Mouse (Mus musculus) urinary bladder, postnatal 36 days (tissue): Measurements from ENCODE around the gene Fgfr2.
A peak's percentile ranks its signal among the peaks of the same experiment; 100 is the strongest.

Experiments used
- DNase-seq, 2 experiments: peaks; one replicate each; pipeline ENCODE4 v3.0.0; 2022; ENCODE audit warnings: low spot score in 2 of 2, mixed read lengths in 1 of 2

Fgfr2 gene

GRCm38 (mm10) chr7:132753518-132754388 lies 369.4 kb downstream of the Fgfr2 start:
- no peak for DNase-seq

DNA sequence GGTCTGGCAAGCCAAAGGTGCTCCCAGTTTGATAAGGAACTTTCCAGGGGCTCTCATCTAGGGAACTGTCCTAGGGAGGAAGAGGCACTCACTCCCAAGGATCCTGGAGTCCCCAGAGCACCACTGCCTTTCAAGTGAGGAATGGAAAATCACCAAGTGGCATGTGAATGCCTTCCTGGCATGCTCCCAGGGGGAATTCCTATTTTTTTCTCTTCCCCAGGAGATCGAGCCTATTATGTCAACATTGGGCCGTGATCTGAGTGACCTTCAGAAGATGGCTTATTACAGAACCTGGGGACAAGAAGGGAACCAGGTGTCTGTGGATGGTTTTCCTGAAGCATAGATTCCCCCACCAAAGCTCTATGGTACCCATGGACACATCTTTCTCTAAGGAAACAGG lies 371.4 kb downstream of the Fgfr2 start:
- DNase-seq = no peak

GRCm38 (mm10) chr7:132749504-132749903 lies 373.6 kb downstream of the Fgfr2 start:
- DNase-seq = no peak

GRCm38 (mm10) chr7:132748076-132748769 lies 374.9 kb downstream of the Fgfr2 start:
- DNase-seq = no peak

- no peak for DNase-seq
These were observed 376.1 kb downstream of the Fgfr2 start for GRCm38 (mm10) chr7:132747096-132747495.

DNA sequence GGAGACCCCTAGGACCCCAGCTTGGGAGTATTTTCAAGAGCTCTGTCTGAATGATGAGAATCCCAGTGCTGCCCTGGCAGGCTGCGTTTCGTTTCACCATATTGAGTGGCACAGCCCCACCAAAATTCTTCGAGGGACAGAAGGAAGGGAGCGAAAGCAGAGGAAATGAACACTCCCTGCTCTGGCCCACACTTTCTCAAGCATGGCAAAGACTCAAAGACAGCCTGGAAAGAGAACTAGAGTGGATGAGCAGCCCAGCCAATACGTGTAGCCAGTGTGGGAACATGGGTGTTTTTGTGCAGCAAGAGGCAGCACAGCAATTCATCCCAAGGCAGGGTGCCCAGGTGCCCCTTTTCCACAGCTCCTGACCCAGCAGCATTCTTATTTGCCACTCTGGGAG lies 380.2 kb downstream of the Fgfr2 start:
- DNase-seq = no peak

DNA sequence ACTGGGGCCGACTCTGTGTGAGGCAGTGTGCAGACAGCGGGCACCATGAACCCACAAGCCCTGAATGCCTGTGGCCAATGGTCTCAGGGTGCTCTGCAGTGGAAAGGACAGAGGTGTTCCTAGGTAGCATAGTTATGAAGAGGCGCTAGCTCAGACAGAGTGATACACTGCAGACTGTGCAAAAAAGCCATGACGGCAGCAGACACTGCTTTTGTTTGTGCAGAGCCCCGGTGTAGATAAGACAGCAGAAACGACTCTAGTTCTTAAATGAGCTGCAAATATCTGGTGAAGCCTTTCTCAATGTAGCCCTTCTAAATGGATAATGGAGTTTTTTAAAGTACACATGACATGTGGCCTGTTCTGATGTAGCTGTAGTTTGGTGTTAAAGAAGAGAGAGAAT lies 383.3 kb downstream of the Fgfr2 start:
- no peak for DNase-seq

GRCm38 (mm10) chr7:132738844-132739243 lies 384.3 kb downstream of the Fgfr2 start:
- DNase-seq = no peak

GRCm38 (mm10) chr7:132736099-132736862 lies 386.9 kb downstream of the Fgfr2 start:
- peak in 1 of 2 experiments; percentile 39 for DNase-seq

DNA sequence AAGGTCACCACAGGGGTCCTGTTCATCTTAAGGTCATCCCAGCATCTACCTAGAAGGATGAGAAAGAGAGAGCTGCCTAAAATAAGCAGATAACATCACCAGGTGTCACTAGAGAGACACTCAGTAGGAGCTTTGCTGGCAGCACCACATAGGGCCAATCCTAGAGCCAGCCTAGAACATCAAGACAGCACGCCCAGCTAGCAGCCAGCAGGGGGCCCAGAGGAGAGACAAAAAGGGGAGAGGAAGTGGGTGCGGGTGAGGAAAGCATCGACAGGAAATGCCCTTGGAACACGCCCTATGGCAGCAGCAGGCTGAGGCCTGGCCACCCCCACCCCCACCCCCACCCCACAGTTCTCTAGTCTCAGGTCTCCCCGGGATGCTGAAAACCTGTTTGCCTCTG lies 388.0 kb downstream of the Fgfr2 start:
- DNase-seq = peak in 1 of 2 experiments; percentile 46

GRCm38 (mm10) chr7:132734222-132734621 lies 388.9 kb downstream of the Fgfr2 start:
- DNase-seq = no peak

DNA sequence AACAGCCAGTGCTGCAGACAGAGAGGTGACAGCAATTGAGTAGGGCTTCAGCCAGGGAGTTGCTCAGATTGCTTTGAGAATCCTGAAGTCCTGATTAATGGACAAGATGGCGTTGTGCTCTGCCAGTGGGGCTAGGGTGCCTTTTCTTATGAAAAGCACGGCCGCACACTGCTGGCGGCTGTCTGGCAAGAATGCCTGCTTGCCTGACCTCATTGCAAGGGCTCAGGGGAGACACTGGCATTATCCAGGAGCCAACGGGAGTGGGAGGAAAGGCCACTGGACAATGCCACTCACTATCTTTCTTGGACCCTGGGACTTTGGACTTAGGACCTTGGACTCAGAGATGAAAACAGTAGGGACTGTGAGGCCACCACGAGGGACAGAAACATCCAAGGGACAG lies 389.6 kb downstream of the Fgfr2 start:
- DNase-seq = no peak

- no peak for DNase-seq
These were observed 390.9 kb downstream of the Fgfr2 start for GRCm38 (mm10) chr7:132732136-132732789.

- DNase-seq = no peak
These were observed 391.6 kb downstream of the Fgfr2 start for GRCm38 (mm10) chr7:132731558-132731957.

- DNase-seq = no peak
These were observed 392.6 kb downstream of the Fgfr2 start for GRCm38 (mm10) chr7:132730510-132730909.

DNA sequence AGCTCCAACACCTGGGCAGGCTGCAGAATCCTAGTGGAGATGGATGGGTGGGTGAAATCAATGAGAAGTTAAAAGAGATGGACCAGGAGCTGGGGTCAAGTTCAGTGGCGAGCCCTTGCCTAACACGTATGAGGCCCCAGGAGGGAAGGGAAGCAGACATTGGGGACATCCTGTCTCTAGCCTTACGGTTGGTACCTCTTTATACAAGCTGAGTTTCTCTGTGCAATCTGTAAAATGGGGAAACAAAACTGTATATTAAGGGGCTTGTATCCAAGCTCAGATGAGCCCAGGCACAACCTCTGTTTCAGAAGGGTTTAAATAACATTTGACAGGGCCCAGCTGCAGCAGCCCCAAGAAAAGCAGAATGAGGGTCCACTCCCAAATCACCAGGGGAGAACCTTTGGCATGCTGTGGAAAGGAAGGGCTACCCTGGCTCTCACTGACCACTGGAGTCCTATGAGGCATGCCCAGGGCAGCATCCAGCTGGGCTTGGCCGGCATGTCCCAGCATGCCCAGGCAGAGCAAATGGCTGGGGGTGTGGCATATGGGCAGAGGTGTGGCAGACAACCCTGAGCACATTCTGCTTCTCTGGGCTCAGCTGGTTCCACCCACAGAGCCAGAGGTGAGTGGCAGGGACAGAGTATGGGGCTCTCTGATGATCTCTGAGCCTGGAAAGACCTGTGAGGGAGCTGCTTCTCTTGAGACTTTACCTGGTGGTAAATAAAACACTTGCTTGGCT lies 393.9 kb downstream of the Fgfr2 start:
- peak; percentile 62 to 74 for DNase-seq

- DNase-seq = no peak
These were observed 396.9 kb downstream of the Fgfr2 start for GRCm38 (mm10) chr7:132726106-132726861.

DNA sequence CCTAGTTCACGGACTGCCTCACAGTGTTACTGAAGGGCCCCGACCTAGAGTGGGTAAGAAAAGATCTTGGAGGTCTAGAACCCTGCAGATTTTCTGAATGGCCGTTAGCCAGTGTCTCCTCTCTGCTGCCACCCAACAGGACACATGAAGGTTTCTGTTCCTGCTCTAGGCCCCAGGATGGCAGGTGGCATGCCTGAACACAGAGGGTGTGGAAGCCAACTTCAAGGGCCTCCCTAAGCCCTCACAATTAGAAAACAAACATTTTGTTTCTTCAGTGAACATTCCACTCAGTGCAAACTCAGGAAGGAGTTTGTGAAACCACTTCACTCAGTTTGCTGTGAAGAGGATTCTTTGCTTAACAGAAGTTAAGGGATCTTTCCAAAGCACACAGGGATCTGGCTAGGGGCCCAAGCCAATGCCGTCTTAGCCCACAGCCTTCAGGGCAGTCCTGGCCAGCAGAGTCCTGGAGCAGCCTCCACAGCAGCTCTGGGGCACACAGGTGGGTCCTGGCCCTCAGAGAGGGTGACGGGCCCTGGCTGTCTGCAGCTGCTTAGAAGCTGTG lies 398.6 kb downstream of the Fgfr2 start:
- no peak for DNase-seq

DNA sequence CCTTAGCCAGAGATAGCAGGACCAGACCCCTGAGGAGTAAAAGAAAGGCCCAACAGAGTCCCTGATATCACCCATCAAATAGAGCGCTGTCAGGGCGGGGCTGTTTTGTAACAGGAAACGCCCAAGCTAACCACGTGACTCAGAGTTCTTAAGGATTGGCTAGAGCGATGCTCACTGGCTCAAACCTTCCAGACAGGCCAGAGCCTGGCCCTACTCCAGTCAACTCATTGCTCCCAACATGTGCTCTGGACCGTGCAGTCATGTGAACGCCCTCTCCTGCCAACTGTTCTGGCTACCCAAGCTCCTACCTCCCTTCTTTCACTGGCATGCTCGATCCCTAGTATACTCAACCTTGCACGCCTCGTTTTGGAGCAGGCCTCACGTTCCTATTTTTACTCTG lies 399.2 kb downstream of the Fgfr2 start:
- DNase-seq = peak; percentile 38 to 82
